Mouse (Mus musculus) adrenal gland, adult 10 weeks (tissue): ENCODE measurements around the gene Ddit4. TPM values are rescaled to one million over a fixed set of nuclear protein-coding genes. Genes with fewer than 3 reads are reported as not detected.

Source experiments
- polyA plus RNA-seq: library from polyadenylated mRNA; stranded (reverse); fragments of 350-450 nt; fragmentation: Illumina TruSeq; extraction: RNeasy Lipid Tissue Mini Kit (QIAGEN cat#74804); gene quantifications from one replicate; pipeline ENCODE4 v1.2.3, GENCODE M21; 2014; ENCODE audit warnings: low read depth, low replicate concordance

The Ddit4 gene
- 11.1 TPM for polyA plus RNA-seq

GRCm38 (mm10) chr10:59951211-59952151 is at the start of gene Ddit4:
Gene Ddit4, minus strand, starts transcription at chr10:59951834.

Other genes starting within 250 kb of the Ddit4 start
- 39.2 TPM for gene Micu1, start 249.4 kb downstream of the Ddit4 start, polyA plus RNA-seq
- gene Dnajb12, start 72.3 kb downstream of the Ddit4 start, polyA plus RNA-seq, result 9.2 TPM
- gene Ascc1, start 51.0 kb upstream of the Ddit4 start, polyA plus RNA-seq, result 15.6 TPM
- gene Anapc16, start 51.3 kb upstream of the Ddit4 start, polyA plus RNA-seq, result 31.5 TPM
- 19.0 TPM for gene Spock2, start 154.4 kb upstream of the Ddit4 start, polyA plus RNA-seq